Mouse (Mus musculus) kidney, adult 2 months (tissue): ENCODE measurements around the gene Syt6. TPM values are rescaled to one million over a fixed set of nuclear protein-coding genes. Genes with fewer than 3 reads are reported as not detected.

Experiments used
- DNase-seq: peaks from one replicate; pipeline ENCODE4 v3.0.0; 2021
- H3K27ac ChIP-seq: fragments of 200-500 bp; 2 replicates; pipeline ENCODE4 v1.5.1; 2012; ENCODE audit warnings: low read depth, low read length, control low read depth, inconsistent platforms; ENCODE audit not compliant: insufficient read depth
- H3K27me3 ChIP-seq: fragments of 200-500 bp; replicated peaks from 2 replicates; pipeline ENCODE4 v1.6.1; 2012; ENCODE audit warnings: mild to moderate bottlenecking, moderate library complexity, low read length, inconsistent platforms; ENCODE audit not compliant: control insufficient read depth, insufficient read depth
- H3K36me3 ChIP-seq: fragments of 200-500 bp; 2 replicates; pipeline ENCODE4 v1.6.1; 2012; ENCODE audit warnings: mild to moderate bottlenecking, moderate library complexity, low read length, inconsistent platforms; ENCODE audit not compliant: control insufficient read depth, insufficient read depth
- H3K4me1 ChIP-seq: fragments of 200-500 bp; 2 replicates; pipeline ENCODE4 v1.6.1; 2011; ENCODE audit warnings: low read length; ENCODE audit not compliant: control insufficient read depth, insufficient read depth
- H3K4me3 ChIP-seq: fragments of 200-500 bp; 2 replicates; pipeline ENCODE4 v1.5.1; 2011; ENCODE audit warnings: mild to moderate bottlenecking, low read depth, low read length, control low read depth; ENCODE audit not compliant: insufficient read depth
- CTCF ChIP-seq: fragments of 200-500 bp; conservative IDR thresholded peaks from 2 replicates; pipeline ENCODE4 v1.5.1; 2011; ENCODE audit warnings: low read depth, mild to moderate bottlenecking, control low read depth, low read length, moderate library complexity, mixed read lengths; ENCODE audit not compliant: insufficient read depth, insufficient read length
- POLR2A ChIP-seq: fragments of 200-500 bp; IDR thresholded peaks from one replicate; pipeline ENCODE4 v1.6.1; 2011; ENCODE audit warnings: low read depth, low read length, control low read depth
- WGBS: fragments of 180-500 bp; shearing (Covaris S2); methylation state at CpG from one replicate; pipeline ENCODE4 v1.1.7; 2018; 5-methylcytosine and 5-hydroxymethylcytosine counted together
- polyA plus RNA-seq: library from polyadenylated mRNA; depleted of rRNA; stranded (reverse); fragments of >200 nt; gene quantifications from 2 replicates; pipeline ENCODE4 v1.2.3, GENCODE M21; 2012

Syt6 gene
- polyA plus RNA-seq, 1 experiment, result not detected

DNA sequence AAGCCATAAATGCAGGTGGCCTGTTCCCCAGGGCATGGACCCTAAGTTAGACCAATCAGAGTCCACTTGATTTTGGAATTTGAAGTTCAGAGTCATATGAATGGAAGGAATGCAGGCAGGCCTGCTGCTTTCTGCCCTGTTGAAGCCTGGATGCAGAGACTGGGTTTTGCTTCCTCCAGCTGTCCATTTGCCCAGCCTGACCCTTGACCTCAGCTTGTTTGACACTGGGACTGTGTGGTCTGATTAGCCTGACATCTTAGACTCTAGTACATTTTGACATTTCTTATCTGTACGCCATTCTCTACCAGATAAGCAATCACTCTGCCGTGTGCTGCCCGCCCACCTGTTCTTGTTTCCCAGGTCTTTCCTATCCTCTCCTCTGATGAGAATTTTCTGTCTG, 28.4 kb upstream of the Syt6 start:
- Histone ChIP-seq H3K4me3 (no peak overlapping the region), H3K4me1 (no peaks in the 10 kb centered on the region), H3K27ac (no peak overlapping the region), H3K27me3 (no peaks in the 10 kb centered on the region), H3K36me3 (no peaks in the 10 kb centered on the region)
- no peak for TF ChIP-seq CTCF
- no peak for TF ChIP-seq POLR2A
- no peak for DNase-seq
- WGBS, result 82% methylated on average over 3 of the region's 3 CpGs

DNA sequence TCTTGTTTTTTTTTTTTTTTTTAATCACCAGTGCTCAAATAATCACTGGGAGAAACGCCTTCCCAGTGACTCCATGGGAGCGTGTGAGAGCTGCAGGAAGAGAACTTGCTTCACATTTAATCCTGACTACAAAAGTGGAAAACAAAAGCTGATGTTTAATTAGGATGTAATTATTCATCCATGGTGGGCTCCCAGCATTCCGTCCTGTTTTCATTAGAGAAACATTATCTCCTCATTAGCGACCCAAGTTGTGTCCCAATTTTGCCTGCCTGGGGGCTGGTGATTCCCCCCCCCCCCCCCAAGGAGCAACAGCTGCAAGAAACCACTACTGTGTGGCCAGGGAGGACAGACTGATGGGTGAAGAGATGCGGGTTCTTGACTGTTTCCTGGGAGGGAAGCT, 24.8 kb upstream of the Syt6 start:
- no peak for TF ChIP-seq CTCF
- TF ChIP-seq POLR2A, result no peak
- no peak for DNase-seq
- H3K4me3 ChIP-seq, result no peak overlapping the region
- no peaks in the 10 kb centered on the region for H3K36me3 ChIP-seq
- H3K27me3 ChIP-seq, result no peaks in the 10 kb centered on the region
- WGBS, result 35% methylated on average over 5 of the region's 5 CpGs
- H3K4me1 ChIP-seq, result no peaks in the 10 kb centered on the region
- H3K27ac ChIP-seq, result no peak overlapping the region

GRCm38 (mm10) chr3:103567226-103567625, 7.8 kb upstream of the Syt6 start:
- WGBS, result 65% methylated on average over 3 of the region's 3 CpGs
- DNase-seq, result no peak
- TF ChIP-seq POLR2A, result no peak
- no peak for TF ChIP-seq CTCF
- no peaks in the 10 kb centered on the region for H3K36me3 ChIP-seq
- H3K27ac ChIP-seq, result no peak overlapping the region
- H3K4me3 ChIP-seq, result no peak overlapping the region
- H3K4me1 ChIP-seq, result no peaks in the 10 kb centered on the region
- H3K27me3 ChIP-seq, result no peaks in the 10 kb centered on the region

DNA sequence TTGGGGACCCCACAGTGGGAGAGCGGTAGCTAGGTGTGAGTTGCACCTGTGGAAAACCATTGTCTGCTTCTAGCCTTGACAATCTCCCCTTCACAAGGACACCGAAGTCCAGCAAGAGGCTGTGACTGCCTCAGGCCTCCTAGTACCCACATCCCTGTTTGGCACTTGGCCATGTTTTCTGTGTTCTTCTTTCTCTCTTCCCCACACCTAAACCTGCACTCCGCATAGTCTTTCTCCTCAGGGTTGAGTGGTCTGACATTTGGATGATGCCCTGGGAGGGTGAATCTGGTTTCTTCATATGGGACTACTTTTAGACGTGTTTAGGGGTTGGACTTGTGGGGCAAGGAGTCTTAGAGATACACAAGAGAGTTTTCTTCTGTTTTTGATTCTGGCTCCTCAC, 2.5 kb upstream of the Syt6 start:
- Histone ChIP-seq H3K4me3 (no peak overlapping the region), H3K27ac (no peak overlapping the region), H3K4me1 (no peaks in the 10 kb centered on the region), H3K36me3 (no peaks in the 10 kb centered on the region), H3K27me3 (peaks cover 7% of the 10 kb centered on the region)
- DNase-seq, result no peak
- 71% methylated on average over 4 of the region's 4 CpGs for WGBS
- TF ChIP-seq POLR2A (no peak), CTCF (no peak)

- H3K27me3 ChIP-seq, result peaks cover 7% of the 10 kb centered on the region
- H3K4me1 ChIP-seq, result no peaks in the 10 kb centered on the region
- 3% methylated on average over 20 of the region's 20 CpGs for WGBS
- no peak for TF ChIP-seq POLR2A
- TF ChIP-seq CTCF, result no peak
- no peak for DNase-seq
- no peak overlapping the region for H3K27ac ChIP-seq
- no peak overlapping the region for H3K4me3 ChIP-seq
- no peaks in the 10 kb centered on the region for H3K36me3 ChIP-seq
Observed at GRCm38 (mm10) chr3:103573106-103573790, 1.8 kb upstream of the Syt6 start.

DNA sequence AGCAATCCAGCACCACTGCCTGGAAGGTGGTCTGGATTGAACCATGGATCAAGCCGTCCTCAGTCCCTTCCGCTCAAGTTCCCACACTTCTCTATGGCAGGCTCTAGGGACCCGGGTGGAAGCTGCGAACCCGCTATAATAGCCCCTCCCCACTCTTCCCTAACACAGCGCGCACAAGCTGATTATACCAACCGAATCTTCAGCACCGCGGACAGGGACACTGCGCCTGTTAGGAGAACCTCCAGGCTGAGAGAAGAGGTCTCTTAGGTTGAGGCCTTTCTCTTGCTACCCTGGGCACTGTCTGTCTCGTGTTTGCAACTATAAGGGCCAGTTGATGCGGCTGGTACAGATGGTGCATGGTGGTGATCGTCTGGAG, 1.3 kb upstream of the Syt6 start:
- Histone ChIP-seq H3K27ac (no peak overlapping the region), H3K36me3 (no peaks in the 10 kb centered on the region), H3K27me3 (peaks cover 7% of the 10 kb centered on the region), H3K4me3 (no peak overlapping the region), H3K4me1 (no peaks in the 10 kb centered on the region)
- DNase-seq, result peak; percentile 35
- 2% methylated on average over 14 of the region's 14 CpGs for WGBS
- TF ChIP-seq POLR2A, result no peak
- no peak for TF ChIP-seq CTCF

- no peak for DNase-seq
- no peak overlapping the region for H3K27ac ChIP-seq
- WGBS, result 14% methylated on average over 22 of the region's 22 CpGs
- H3K4me3 ChIP-seq, result no peak overlapping the region
- peaks cover 7% of the 10 kb centered on the region for H3K27me3 ChIP-seq
- H3K4me1 ChIP-seq, result no peaks in the 10 kb centered on the region
- H3K36me3 ChIP-seq, result no peaks in the 10 kb centered on the region
- TF ChIP-seq CTCF (no peak), POLR2A (no peak)
Observed at GRCm38 (mm10) chr3:103574566-103575155, 370 bp upstream of the Syt6 start.
